Comparison of ENCODE assay signal across 20 mouse cellular contexts in genomic region chr13:117390287-117390686, GRCm38 (mm10).
"Had no signal": no experiment of that assay in that cellular context is flagged by ENCODE, and none has a peak within 500 bp of the region (broad histone marks: within the 10 kb centered on the region; RNA-seq: fewer than 3 reads in every experiment).

No protein-coding gene starts in this region.

- H3K4me2 ChIP-seq: liver, embryonic 13.5 days; lung, embryonic 15.5 days; midbrain, embryonic 13.5 days; neural tube, embryonic 13.5 days had no signal

- H3K9me3 ChIP-seq: liver, embryonic 13.5 days; lung, embryonic 15.5 days; megakaryocyte, embryonic 14.5 days; midbrain, embryonic 10.5 days; midbrain, embryonic 13.5 days had no signal

- H3K4me1 ChIP-seq: liver, embryonic 13.5 days; lung, embryonic 15.5 days; megakaryocyte, embryonic 14.5 days; midbrain, embryonic 10.5 days; midbrain, embryonic 13.5 days; neural tube, embryonic 13.5 days had no signal

- DNase-seq: kidney, adult 18-20 months; kidney, adult 9 months; kidney, postnatal 14 days; kidney, postnatal 4 days; left cerebral cortex, postnatal 4 days; liver, embryonic 13.5 days; lung, postnatal 10 days; lung, postnatal 36 days; right cerebral cortex, postnatal 14 days; spleen, adult 18-20 months; thymus, adult 2 months; thymus, postnatal 14 days; thymus, postnatal 4 days had no signal

- H3K9ac ChIP-seq: liver, embryonic 13.5 days; lung, embryonic 15.5 days; midbrain, embryonic 13.5 days; neural tube, embryonic 13.5 days had no signal

- H3K4me3 ChIP-seq: liver, embryonic 13.5 days; lung, embryonic 15.5 days; megakaryocyte, embryonic 14.5 days; midbrain, embryonic 10.5 days; midbrain, embryonic 13.5 days; myocyte; neural tube, embryonic 13.5 days had no signal

- H3K27me3 ChIP-seq: liver, embryonic 13.5 days; lung, embryonic 15.5 days; megakaryocyte, embryonic 14.5 days; midbrain, embryonic 13.5 days; neural tube, embryonic 13.5 days had no signal

- ATAC-seq: midbrain, embryonic 13.5 days; midbrain, embryonic 16.5 days had no signal

- H3K27ac ChIP-seq: liver, embryonic 13.5 days; lung, embryonic 15.5 days; midbrain, embryonic 10.5 days; midbrain, embryonic 13.5 days; neural tube, embryonic 13.5 days had no signal

- H3K36me3 ChIP-seq: liver, embryonic 13.5 days; lung, embryonic 15.5 days; midbrain, embryonic 10.5 days; midbrain, embryonic 13.5 days; neural tube, embryonic 13.5 days had no signal
